Mouse (Mus musculus) MEL (cell line): ENCODE data around the gene Ccdc32. TPM values are rescaled to one million over a fixed set of nuclear protein-coding genes. Genes with fewer than 3 reads are reported as not detected.

ENCODE experiments used
- DNase-seq: peaks from one replicate; pipeline ENCODE4 v3.0.0; 2011; ENCODE audit warnings: low read depth, low spot score
- H3K27ac ChIP-seq: 2 replicates; pipeline ENCODE4 v1.5.1; 2012; ENCODE audit warnings: low read depth, mild to moderate bottlenecking, control low read depth, low read length, moderate library complexity; ENCODE audit not compliant: control insufficient read depth
- H3K27me3 ChIP-seq, 2 experiments: fragments of 150-350 bp in 1 of 2; sonication (generic) in 1 of 2; 2 replicates each; pipeline ENCODE4 v1.6.1; 2012; ENCODE audit warnings: low read length in 2 of 2, mild to moderate bottlenecking in 2 of 2, improper control_type of control experiment in 1 of 2, moderate library complexity in 1 of 2; ENCODE audit not compliant: insufficient read depth in 2 of 2, control insufficient read depth in 1 of 2
- H3K36me3 ChIP-seq, 2 experiments: 2 replicates each; pipeline ENCODE4 v1.6.1; 2012 to 2014; ENCODE audit warnings: low read length in 2 of 2, improper control_type of control experiment in 1 of 2, inconsistent platforms in 1 of 2, mild to moderate bottlenecking in 1 of 2; ENCODE audit not compliant: insufficient read depth in 2 of 2, control insufficient read depth in 1 of 2
- H3K4me1 ChIP-seq, 2 experiments: fragments of 150-350 bp in 1 of 2; sonication (generic) in 1 of 2; 2 replicates each; pipeline ENCODE4 v1.6.1; 2012; ENCODE audit warnings: low read length in 2 of 2, improper control_type of control experiment in 1 of 2, mild to moderate bottlenecking in 1 of 2; ENCODE audit not compliant: insufficient read depth in 2 of 2, control insufficient read depth in 1 of 2
- H3K4me3 ChIP-seq, 2 experiments: fragments of 150-350 bp in 1 of 2; sonication (generic) in 1 of 2; 2 replicates each; pipeline ENCODE4 v1.5.1; 2012; ENCODE audit warnings: low read depth in 2 of 2, low read length in 2 of 2, mild to moderate bottlenecking in 2 of 2, moderate library complexity in 2 of 2, control low read depth in 1 of 2, improper control_type of control experiment in 1 of 2; ENCODE audit not compliant: control insufficient read depth in 1 of 2, insufficient read depth in 1 of 2
- H3K79me2 ChIP-seq: 2 replicates; pipeline ENCODE4 v1.6.1; 2012; ENCODE audit warnings: mild to moderate bottlenecking, low read length, moderate library complexity; ENCODE audit not compliant: control insufficient read depth, poor library complexity, insufficient read depth
- H3K9ac ChIP-seq: 2 replicates; pipeline ENCODE4 v1.6.1; 2012; ENCODE audit warnings: low read depth, mild to moderate bottlenecking, control low read depth, low read length, moderate library complexity; ENCODE audit not compliant: control insufficient read depth, poor library complexity, severe bottlenecking
- H3K9me3 ChIP-seq: fragments of 150-350 bp; sonication (generic); replicated peaks from 2 replicates; pipeline ENCODE4 v1.6.1; 2012; ENCODE audit warnings: mild to moderate bottlenecking, low read length, improper control_type of control experiment, moderate library complexity; ENCODE audit not compliant: insufficient read depth
- CHD2 ChIP-seq: IDR thresholded peaks from 2 replicates; pipeline ENCODE4 v1.6.1; 2011; ENCODE audit warnings: low read length, improper control_type of control experiment
- CTCF ChIP-seq, 3 experiments: IDR thresholded peaks in 2 of 3; conservative IDR thresholded peaks in 1 of 3; 2 replicates each; pipeline ENCODE4 v1.5.1; 2011 to 2012; ENCODE audit warnings: low read length in 3 of 3, low read depth in 2 of 3, mild to moderate bottlenecking in 2 of 3, improper control_type of control experiment in 1 of 3, inconsistent platforms in 1 of 3, mixed read lengths in 1 of 3, moderate library complexity in 1 of 3; ENCODE audit not compliant: control insufficient read depth in 1 of 3, insufficient read depth in 1 of 3, poor library complexity in 1 of 3, severe bottlenecking in 1 of 3
- EP300 ChIP-seq, 2 experiments: IDR thresholded peaks; 2 replicates each; pipeline ENCODE4 v1.6.1; 2011; ENCODE audit warnings: improper control_type of control experiment in 2 of 2, low read length in 2 of 2, low read depth in 1 of 2, mild to moderate bottlenecking in 1 of 2
- GATA1 ChIP-seq: IDR thresholded peaks from 2 replicates; pipeline ENCODE4 v1.6.1; 2011; ENCODE audit warnings: low read depth, low read length, improper control_type of control experiment
- KAT2A ChIP-seq: conservative IDR thresholded peaks from 2 replicates; pipeline ENCODE4 v1.6.1; 2012; ENCODE audit warnings: low read depth, low read length, improper control_type of control experiment, inconsistent platforms
- MAX ChIP-seq: IDR thresholded peaks from 2 replicates; pipeline ENCODE4 v1.6.1; 2011; ENCODE audit warnings: low read length, improper control_type of control experiment
- MXI1 ChIP-seq: IDR thresholded peaks from 2 replicates; pipeline ENCODE4 v1.6.1; 2011; ENCODE audit warnings: mild to moderate bottlenecking, low read depth, low read length, improper control_type of control experiment
- MYB ChIP-seq: IDR thresholded peaks from 2 replicates; pipeline ENCODE4 v1.6.1; 2011; ENCODE audit warnings: mild to moderate bottlenecking, low read depth, low read length, improper control_type of control experiment
- MYC ChIP-seq: IDR thresholded peaks from 2 replicates; pipeline ENCODE4 v1.6.1; 2011; ENCODE audit warnings: low read depth, mild to moderate bottlenecking, low read length, improper control_type of control experiment, moderate library complexity
- NRF1 ChIP-seq: IDR thresholded peaks from 2 replicates; pipeline ENCODE4 v1.6.1; 2014; ENCODE audit warnings: low read depth, mild to moderate bottlenecking, inconsistent platforms, low read length, improper control_type of control experiment, moderate library complexity; ENCODE audit not compliant: poor library complexity, insufficient read depth, severe bottlenecking
- SIN3A ChIP-seq: IDR thresholded peaks from 2 replicates; pipeline ENCODE4 v1.6.1; 2012; ENCODE audit warnings: low read length, improper control_type of control experiment, inconsistent platforms
- SMC3 ChIP-seq: IDR thresholded peaks from 2 replicates; pipeline ENCODE4 v1.6.1; 2011; ENCODE audit warnings: low read depth, low read length, improper control_type of control experiment
- TBP ChIP-seq: IDR thresholded peaks from 2 replicates; pipeline ENCODE4 v1.8.0; 2011; ENCODE audit warnings: low read depth, low read length, improper control_type of control experiment
- UBTF ChIP-seq: IDR thresholded peaks from 2 replicates; pipeline ENCODE4 v1.6.1; 2012; ENCODE audit warnings: low read depth, mild to moderate bottlenecking, inconsistent platforms, low read length, improper control_type of control experiment, moderate library complexity, borderline replicate concordance; ENCODE audit not compliant: insufficient read depth
- USF2 ChIP-seq, 2 experiments: IDR thresholded peaks; 2 replicates each; pipeline ENCODE4 v1.6.1; 2011 to 2012; ENCODE audit warnings: improper control_type of control experiment in 2 of 2, low read length in 2 of 2, borderline replicate concordance in 1 of 2, inconsistent platforms in 1 of 2, low read depth in 1 of 2, mild to moderate bottlenecking in 1 of 2; ENCODE audit not compliant: insufficient read depth in 1 of 2
- ZC3H11A ChIP-seq: IDR thresholded peaks from 2 replicates; pipeline ENCODE4 v1.6.1; 2012; ENCODE audit warnings: low read depth, mild to moderate bottlenecking, inconsistent platforms, low read length, improper control_type of control experiment
- ZNF384 ChIP-seq: IDR thresholded peaks from 2 replicates; pipeline ENCODE4 v1.6.1; 2012; ENCODE audit warnings: low read depth, mild to moderate bottlenecking, inconsistent platforms, low read length, improper control_type of control experiment
- polyA plus RNA-seq, 2 experiments: library from polyadenylated mRNA; stranded (reverse) in 1 of 2; unstranded in 1 of 2; fragments of >175 nt in 1 of 2; fragments of >200 nt in 1 of 2; gene quantifications; 2 replicates each; pipeline versions ENCODE4 v1.2.1 to v1.2.4; 2012; ENCODE audit warnings: low replicate concordance in 2 of 2, low read depth in 1 of 2; ENCODE audit not compliant: insufficient read length in 2 of 2, insufficient read depth in 1 of 2, missing spikeins in 1 of 2
- total RNA-seq: library from RNA; depleted of rRNA; stranded (reverse); fragments of 300-350 nt; gene quantifications from 2 replicates; pipeline ENCODE4 v1.2.3, GENCODE M21; 2012

Ccdc32 gene
- total and polyA plus RNA-seq, 3 experiments: 15.0 to 18.7 TPM; not detected in 1

DNA sequence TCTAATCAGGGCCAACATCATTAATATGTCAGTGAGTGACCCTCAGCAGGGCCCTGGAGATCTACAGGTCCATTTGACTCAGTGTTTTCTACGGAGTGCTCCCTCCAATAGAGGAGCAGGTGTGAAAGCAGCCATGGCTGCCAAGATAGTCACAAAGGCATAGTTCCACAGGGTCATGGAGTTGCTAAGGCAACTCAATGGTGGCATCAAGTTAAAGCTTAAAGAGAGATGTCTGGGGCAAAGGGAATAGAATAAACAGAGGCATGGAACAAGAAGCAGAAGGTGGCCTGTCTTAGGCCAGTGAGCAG is 32.4 kb downstream of the Ccdc32 start:
- H3K4me3 ChIP-seq: no peak overlapping the region
- H3K79me2 ChIP-seq: no peaks in the 10 kb centered on the region
- H3K27me3 ChIP-seq: peaks cover 2 to 5% of the 10 kb centered on the region in 2 experiments
- no peak overlapping the region for H3K27ac ChIP-seq
- no peaks in the 10 kb centered on the region for H3K9me3 ChIP-seq
- H3K9ac ChIP-seq: no peak overlapping the region
- no peak for DNase-seq
- H3K4me1 ChIP-seq: peaks cover 0 to 14% of the 10 kb centered on the region in 2 experiments
- no peak for TF ChIP-seq KAT2A
- TF ChIP-seq MYB: no peak
- TF ChIP-seq CHD2: no peak
- TF ChIP-seq EP300 (IDR thresholded peaks at IDR 0.05; ENCODE audit: low read depth in 1 of 2, low read length in 2 of 2): no peak
- no peak for TF ChIP-seq TBP
- no peak for TF ChIP-seq USF2 (IDR thresholded peaks at IDR 0.05; ENCODE audit: borderline replicate concordance in 1 of 2, insufficient read depth in 1 of 2, low read depth in 1 of 2, low read length in 2 of 2)
- no peak for TF ChIP-seq SMC3
- no peak for TF ChIP-seq MAX
- TF ChIP-seq NRF1: no peak
- TF ChIP-seq UBTF: no peak
- no peak for TF ChIP-seq CTCF (IDR thresholded peaks at IDR 0.05 in 2 of 3, conservative IDR thresholded peaks at IDR 0.05 in 1 of 3; ENCODE audit: control insufficient read depth in 1 of 3, insufficient read depth in 1 of 3, low read depth in 2 of 3, low read length in 3 of 3, poor library complexity in 1 of 3, severe bottlenecking in 1 of 3)
- no peak for TF ChIP-seq ZC3H11A
- no peak for TF ChIP-seq MYC
- TF ChIP-seq ZNF384: no peak
- no peak for TF ChIP-seq GATA1
- H3K36me3 ChIP-seq: peaks cover 0 to 4% of the 10 kb centered on the region in 2 experiments; a peak in 2 of 4 replicates

DNA sequence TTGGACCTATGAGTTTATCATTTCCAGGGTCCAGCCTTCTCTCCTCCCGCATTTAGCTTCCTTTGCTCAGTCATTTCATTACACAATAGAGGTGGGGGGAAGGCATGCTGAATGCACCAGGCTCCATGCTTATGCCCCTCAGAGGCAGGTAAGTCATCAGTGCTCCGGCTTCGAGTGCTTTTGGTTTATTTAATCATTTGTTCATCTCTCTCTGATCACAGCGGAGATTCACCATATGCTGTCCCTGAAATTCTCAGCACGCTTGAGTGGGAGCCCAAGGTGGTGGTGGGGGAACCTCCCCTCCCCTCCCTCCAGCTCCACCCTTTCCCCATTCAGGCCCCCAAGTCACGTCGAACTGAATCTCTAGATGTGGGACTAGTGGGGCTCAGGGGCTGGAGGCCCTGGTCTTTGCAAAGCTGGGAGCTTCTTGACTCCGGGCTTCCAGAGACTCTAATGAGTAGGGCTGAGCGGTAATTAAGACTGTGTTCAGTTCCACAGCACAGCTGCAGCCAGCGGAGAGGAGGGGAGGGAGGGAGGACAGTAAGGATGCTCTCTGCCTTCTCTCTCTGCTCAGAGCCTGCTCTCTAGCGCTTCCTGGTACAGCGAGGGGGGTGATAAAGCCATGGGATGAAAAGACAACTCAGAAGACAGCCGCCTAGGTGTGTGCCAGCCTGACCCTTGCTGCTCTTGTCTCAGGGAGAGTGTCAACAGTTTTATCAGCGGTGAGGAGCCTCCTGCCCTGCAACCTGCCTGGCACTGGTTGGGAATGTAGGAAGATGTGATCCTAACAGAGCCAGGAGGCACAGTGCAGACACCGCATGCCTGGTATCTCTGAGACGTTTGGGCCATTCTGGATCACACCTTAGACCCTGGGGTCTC is 33.0 kb downstream of the Ccdc32 start:
- TF ChIP-seq SIN3A (no peak), UBTF (no peak), MXI1 (no peak)
- H3K27me3 ChIP-seq: peaks cover 3 to 5% of the 10 kb centered on the region in 2 experiments
- no peak overlapping the region for H3K9ac ChIP-seq
- no peak overlapping the region for H3K4me3 ChIP-seq
- H3K36me3 ChIP-seq: peaks cover 0 to 4% of the 10 kb centered on the region in 2 experiments; a peak in 2 of 4 replicates
- peaks cover 0 to 14% of the 10 kb centered on the region in 2 experiments; a peak in 3 of 4 replicates for H3K4me1 ChIP-seq
- H3K9me3 ChIP-seq: no peaks in the 10 kb centered on the region
- DNase-seq: no peak
- no peaks in the 10 kb centered on the region for H3K79me2 ChIP-seq
- H3K27ac ChIP-seq: no peak overlapping the region
